Mouse (Mus musculus) layer of hippocampus, postnatal 14 days (tissue): ENCODE measurements at regions not wholly inside any gene's neighbourhood (a gene's known extent, or its start where the extent isn't known, plus 50 kb on each side); places are given as distances from the start of the nearest gene placed in this dataset.

ENCODE experiments used
- DNase-seq, 2 experiments: peaks; one replicate each; pipeline ENCODE4 v3.0.0; 2021 to 2022; ENCODE audit warnings: low spot score in 2 of 2, mixed read lengths in 1 of 2

DNA sequence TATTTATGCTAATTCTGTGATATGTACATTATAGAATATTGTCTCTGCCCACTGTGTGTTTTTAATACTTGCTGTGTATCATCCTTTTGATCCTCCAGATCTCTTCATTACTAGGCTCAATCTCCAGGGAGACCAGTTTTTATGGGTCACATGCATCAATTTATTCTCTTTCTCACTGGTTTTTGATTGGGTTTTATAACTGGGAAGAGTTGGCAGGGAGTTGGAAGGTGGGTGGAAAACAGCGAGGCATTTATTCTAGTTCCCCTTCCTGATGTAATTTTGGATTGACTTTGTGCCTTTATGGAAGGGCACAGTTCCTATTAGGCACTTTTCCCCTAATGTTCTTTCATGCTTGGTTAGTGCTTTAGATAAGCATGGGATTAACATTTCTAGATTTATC lies 241.4 kb upstream of the Cypt15 start:
- DNase-seq, result peak in 1 of 2 experiments; percentile 4

- no peak for DNase-seq
Measured at GRCm38 (mm10) chrX:39105921-39106320, 240.1 kb upstream of the Cypt15 start.

DNA sequence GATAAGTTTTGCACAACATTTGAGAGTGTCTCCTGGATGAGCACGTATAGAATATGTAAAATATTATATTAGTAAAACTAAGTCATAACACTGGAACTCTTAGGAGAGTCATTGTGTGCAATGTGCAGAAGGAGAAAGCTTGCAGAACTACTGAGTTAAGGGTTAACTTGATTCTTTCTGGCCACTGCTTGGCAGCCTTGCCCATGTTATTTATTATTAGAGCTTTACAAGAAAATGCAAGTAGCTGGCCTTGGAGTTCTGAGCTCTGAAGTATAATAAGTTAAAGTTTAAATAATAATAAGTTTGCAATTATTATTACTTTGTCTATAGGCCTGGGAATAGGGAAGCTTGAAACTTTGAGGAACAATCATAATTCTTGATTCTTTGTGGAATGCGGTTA lies 216.7 kb upstream of the Cypt15 start:
- DNase-seq, result no peak
